ENCODE assay signal across 17 mouse cellular contexts in genomic region chr5:107877053-107877452, GRCm38 (mm10). TPM values are rescaled to one million over a fixed set of nuclear protein-coding genes. Genes with fewer than 3 reads are reported as not detected.
"Had no signal": no experiment of that assay in that cellular context is flagged by ENCODE, and none has a peak within 500 bp of the region (broad histone marks: within the 10 kb centered on the region; RNA-seq: fewer than 3 reads in every experiment).

No protein-coding gene starts in this region.

- H3K9ac ChIP-seq: limb, embryonic 15.5 days; neural tube, embryonic 12.5 days had no signal

- H3K4me2 ChIP-seq: limb, embryonic 15.5 days; neural tube, embryonic 12.5 days had no signal

- H3K4me3 ChIP-seq: limb, embryonic 15.5 days; midbrain, embryonic 10.5 days; neural tube, embryonic 12.5 days had no signal

- H3K9me3 ChIP-seq: limb, embryonic 15.5 days; midbrain, embryonic 10.5 days; neural tube, embryonic 12.5 days had no signal

- ATAC-seq: intestine, embryonic 16.5 days had no signal

- H3K36me3 ChIP-seq: limb, embryonic 15.5 days; midbrain, embryonic 10.5 days; neural tube, embryonic 12.5 days had no signal

- H3K4me1 ChIP-seq: limb, embryonic 15.5 days; midbrain, embryonic 10.5 days; neural tube, embryonic 12.5 days had no signal

- H3K27ac ChIP-seq: kidney, postnatal 0 days; limb, embryonic 15.5 days; midbrain, embryonic 10.5 days; neural tube, embryonic 12.5 days; stomach, postnatal 0 days had no signal

- DNase-seq: kidney, adult 9 months; kidney, postnatal 36 days; lung, adult 18-20 months; lung, postnatal 4 days; midbrain, embryonic 14.5 days; thymus, postnatal 4 days had no signal

- H3K27me3 ChIP-seq: limb, embryonic 15.5 days; neural tube, embryonic 12.5 days had no signal

RNA-seq across cellular contexts. Expression of gene Ube2d2b, which starts 47.2 kb away (rescaled TPM):
- total RNA-seq: layer of hippocampus, adult 18-20 months; layer of hippocampus, postnatal 14 days; left cerebral cortex, adult 18-20 months; left cerebral cortex, postnatal 25 days; neutrophil, adult 5-6 weeks had no signal
- polyA plus RNA-seq: kidney, postnatal 0 days; limb, embryonic 15.5 days; stomach, postnatal 0 days had no signal
